In genomic region chr11:33075293-33075692, GRCm38 (mm10) we compare ENCODE assay signal across 9 mouse cellular contexts.
DNase-seq lines count a peak whose midpoint lies in the region; ATAC-seq and TF ChIP-seq lines count a peak whose summit lies in the region.
"Had no signal": no experiment of that assay in that cellular context is flagged by ENCODE, and none has a peak within 500 bp of the region (broad histone marks: within the 10 kb centered on the region; RNA-seq: fewer than 3 reads in every experiment).

No protein-coding gene starts in this region.

- peaks cover 3% of the 10 kb centered on the region; the same call in 1 of the 2 replicates for H3K4me1 ChIP-seq in lung, embryonic 14.5 days (ENCODE audit: insufficient read depth)
- peaks cover 2% of the 10 kb centered on the region; the same call in 1 of the 2 replicates for H3K4me1 ChIP-seq in lung, adult 2 months (ENCODE audit: control insufficient read depth, insufficient read depth, low read length)

- H3K36me3 ChIP-seq in lung, embryonic 14.5 days (ENCODE audit: insufficient read depth), result no peaks in the 10 kb centered on the region

- no peak overlapping the region for H3K27ac ChIP-seq in lung, embryonic 14.5 days (ENCODE audit: low read depth)

- WGBS in lung, embryonic 14.5 days, result 34% methylated on average over 8 of the region's 8 CpGs
- WGBS in lung, adult 2 months, result 26% methylated on average over 8 of the region's 8 CpGs

- peak; percentile 59 for DNase-seq in lung, embryonic 14.5 days
- DNase-seq in lung, adult 2 months, result no peak
- peak; percentile 45 for DNase-seq in heart, adult 8-10 months (ENCODE audit: low spot score)
- peak; percentile 41 to 56 for DNase-seq in layer of hippocampus, postnatal 36 days
- peak; percentile 46 for DNase-seq in right cerebral cortex, adult 18-20 months
- no peak for DNase-seq in testis, postnatal 14 days (ENCODE audit: low spot score)
- no peak for DNase-seq in c-Kit-positive CD71-positive TER-119-positive erythroid progenitor cells, embryonic 14.5 days (ENCODE audit: low spot score)
- DNase-seq in spleen, postnatal 14 days (ENCODE audit: low spot score in 2 of 2), result no peak
- DNase-seq: retina, postnatal 1 day had no signal

- H3K4me3 ChIP-seq in lung, embryonic 14.5 days (ENCODE audit: low read depth, low read length), result no peak overlapping the region
- H3K4me3 ChIP-seq in lung, adult 2 months (replicated peaks; ENCODE audit: extremely low read depth, low read depth, low read length), result no peak overlapping the region

- H3K9ac ChIP-seq in lung, embryonic 14.5 days, result no peak overlapping the region

- H3K27me3 ChIP-seq in lung, embryonic 14.5 days (ENCODE audit: insufficient read depth, low read length), result 0 out of 2 replicates have a peak, but pooled peaks cover 2% of the 10 kb centered on the region

- TF ChIP-seq CTCF in lung, embryonic 14.5 days (IDR thresholded peaks at IDR 0.05; ENCODE audit: low read depth), result no peak
- no peak for TF ChIP-seq CTCF in lung, adult 2 months (IDR thresholded peaks at IDR 0.05; ENCODE audit: insufficient read depth, low read length)

- H3K9me3 ChIP-seq in lung, embryonic 14.5 days (ENCODE audit: low read depth, low read length), result no peaks in the 10 kb centered on the region

- no peak overlapping the region for H3K4me2 ChIP-seq in lung, embryonic 14.5 days

- peak; percentile 73 for ATAC-seq in lung, embryonic 14.5 days (ENCODE audit: insufficient read depth)

- TF ChIP-seq POLR2A in lung, adult 2 months (IDR thresholded peaks at IDR 0.05; ENCODE audit: borderline replicate concordance, extremely low read depth, low read depth, low read length), result no peak

Comparison
In these comparisons a context has a peak if more than half of its experiments do, and no peak if none do; other contexts are left out.
1. DNase-seq: peak in lung, embryonic 14.5 days (single experiment), heart, adult 8-10 months (single experiment), layer of hippocampus, postnatal 36 days (2 of 2) and right cerebral cortex, adult 18-20 months (single experiment); none in lung, adult 2 months (single experiment), testis, postnatal 14 days (single experiment), c-Kit-positive CD71-positive TER-119-positive erythroid progenitor cells, embryonic 14.5 days (single experiment) and spleen, postnatal 14 days (0 of 2).